9 mouse cellular contexts compared by ENCODE assay signal in the genomic region with DNA sequence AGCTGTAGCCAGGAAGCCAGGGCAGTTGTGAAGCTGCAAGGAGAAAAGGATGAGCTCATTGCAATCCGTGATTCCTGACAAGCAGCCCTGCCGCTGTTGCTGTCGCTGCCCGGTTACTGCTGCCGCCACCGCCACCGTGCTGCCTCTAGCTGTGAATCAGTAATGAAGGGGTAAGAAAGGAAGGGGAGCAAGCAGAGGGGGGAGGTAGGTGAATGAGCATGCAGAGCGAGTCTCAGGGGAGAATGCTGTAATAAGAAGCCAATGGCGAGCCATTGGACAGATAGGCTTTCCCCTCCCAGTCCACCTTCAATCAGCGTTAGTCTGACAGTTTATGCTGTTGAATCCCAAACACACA.
A peak's percentile ranks its signal among the peaks of the same experiment; 100 is the strongest.
DNase-seq lines count a peak whose midpoint lies in the region; ATAC-seq and TF ChIP-seq lines count a peak whose summit lies in the region.
"Had no signal": no experiment of that assay in that cellular context is flagged by ENCODE, and none has a peak within 500 bp of the region (broad histone marks: within the 10 kb centered on the region; RNA-seq: fewer than 3 reads in every experiment).

No protein-coding gene starts in this region.

- DNase-seq in heart, adult 11 months = peak; percentile 90
- DNase-seq in heart, postnatal 25 days (ENCODE audit: low spot score) = no peak
- DNase-seq in gastrocnemius, postnatal 14 days = peak; percentile 23
- peak; percentile 82 to 89 for DNase-seq in left cerebral cortex, postnatal 25 days (ENCODE audit: low spot score in 2 of 2)
- peak; percentile 94 for DNase-seq in midbrain, embryonic 11.5 days (ENCODE audit: low spot score, missing footprints)

- H3K27me3 ChIP-seq in intestine, postnatal 0 days (replicated peaks; ENCODE audit: control insufficient read depth, insufficient read depth, low read length) = no peaks in the 10 kb centered on the region
- H3K27me3 ChIP-seq in midbrain, embryonic 11.5 days (ENCODE audit: control insufficient read depth, insufficient read depth, low read length) = no peaks in the 10 kb centered on the region
- H3K27me3 ChIP-seq in stomach, embryonic 16.5 days (ENCODE audit: control insufficient read depth, insufficient read depth, low read length) = no peaks in the 10 kb centered on the region

- peak; percentile 36 for TF ChIP-seq CTCF in intestine, postnatal 0 days (IDR thresholded peaks at IDR 0.05; ENCODE audit: low read depth)

- 2% methylated on average over 10 of the region's 10 CpGs for WGBS in intestine, postnatal 0 days
- WGBS in midbrain, embryonic 11.5 days = 0% methylated on average over 10 of the region's 10 CpGs
- WGBS in stomach, embryonic 16.5 days = under 1% methylated on average over 10 of the region's 10 CpGs

- intact Hi-C loops in heart, postnatal 25 days (cut with DNase I) = no loop called here
- intact Hi-C loops in gastrocnemius, postnatal 14 days (cut with DNase I; ENCODE audit: low total_unique reads) = no loop called here
- intact Hi-C loops in left cerebral cortex, postnatal 25 days (cut with DNase I) = loop anchor here (2.0 to 5.0 kb wide), 2 partner anchors 59 to 140 kb away; a partner anchor contains a TSS

- peak; percentile 48 for ATAC-seq in common myeloid progenitor, adult 5-6 weeks (replicated peaks; ENCODE audit: low read depth, poor library complexity, severe bottlenecking)
- ATAC-seq in intestine, postnatal 0 days = peak; percentile 45; the same call in 1 of the 2 replicates
- peak; percentile 96 for ATAC-seq in midbrain, embryonic 11.5 days (ENCODE audit: low FRiP score)
- peak; percentile 44; the same call in 1 of the 2 replicates for ATAC-seq in stomach, embryonic 16.5 days (ENCODE audit: insufficient read depth, low FRiP score)

- H3K36me3 ChIP-seq in intestine, postnatal 0 days (ENCODE audit: control insufficient read depth, insufficient read depth) = no peaks in the 10 kb centered on the region
- no peaks in the 10 kb centered on the region for H3K36me3 ChIP-seq in midbrain, embryonic 11.5 days (ENCODE audit: control insufficient read depth, insufficient read depth, low read length)
- H3K36me3 ChIP-seq in stomach, embryonic 16.5 days (ENCODE audit: control insufficient read depth, insufficient read depth, low read length) = no peaks in the 10 kb centered on the region

- H3K4me1 ChIP-seq in intestine, postnatal 0 days (replicated peaks; ENCODE audit: control insufficient read depth, insufficient read depth, low read length) = 0 out of 2 replicates have a peak, but pooled peaks cover 4% of the 10 kb centered on the region
- peaks cover 5% of the 10 kb centered on the region; the same call in 1 of the 2 replicates for H3K4me1 ChIP-seq in midbrain, embryonic 11.5 days (ENCODE audit: control insufficient read depth, insufficient read depth, low read length)
- peaks cover 8% of the 10 kb centered on the region; the same call in 1 of the 2 replicates for H3K4me1 ChIP-seq in stomach, embryonic 16.5 days (ENCODE audit: control insufficient read depth, insufficient read depth, low read length)

- peak overlapping the region; percentile 31; the same call in 1 of the 2 replicates for H3K9ac ChIP-seq in intestine, postnatal 0 days (ENCODE audit: low read depth, low read length)
- H3K9ac ChIP-seq in midbrain, embryonic 11.5 days (ENCODE audit: low read length) = peak overlapping the region; percentile 57
- H3K9ac ChIP-seq in stomach, embryonic 16.5 days (ENCODE audit: low read length) = peak overlapping the region; percentile 70

- H3K27ac ChIP-seq in intestine, postnatal 0 days (ENCODE audit: low read depth, low read length) = no peak overlapping the region
- peak overlapping the region; percentile 54 for H3K27ac ChIP-seq in midbrain, embryonic 11.5 days (ENCODE audit: low read depth, low read length)
- H3K27ac ChIP-seq in stomach, embryonic 16.5 days (ENCODE audit: low read length) = no peak overlapping the region
- H3K27ac ChIP-seq: macrophage had no signal

- H3K4me3 ChIP-seq in intestine, postnatal 0 days (ENCODE audit: low read depth, low read length) = peak overlapping the region; percentile 26; the same call in 1 of the 2 replicates
- peak overlapping the region; percentile 30 for H3K4me3 ChIP-seq in midbrain, embryonic 11.5 days (ENCODE audit: low read depth, low read length)
- peak overlapping the region; percentile 44 for H3K4me3 ChIP-seq in stomach, embryonic 16.5 days (replicated peaks; ENCODE audit: low read length)

- H3K4me2 ChIP-seq in intestine, postnatal 0 days (replicated peaks; ENCODE audit: low read depth) = peak overlapping the region; percentile 64
- H3K4me2 ChIP-seq in midbrain, embryonic 11.5 days = peak overlapping the region; percentile 52
- H3K4me2 ChIP-seq in stomach, embryonic 16.5 days (ENCODE audit: low read depth, low read length) = peak overlapping the region; percentile 74

- H3K9me3 ChIP-seq in intestine, postnatal 0 days (ENCODE audit: control insufficient read depth) = no peaks in the 10 kb centered on the region
- no peaks in the 10 kb centered on the region for H3K9me3 ChIP-seq in midbrain, embryonic 11.5 days (ENCODE audit: control insufficient read depth, low read length)
- no peaks in the 10 kb centered on the region for H3K9me3 ChIP-seq in stomach, embryonic 16.5 days (replicated peaks; ENCODE audit: control insufficient read depth, low read length)

Comparison
In these comparisons a context has a peak if more than half of its experiments do, and no peak if none do; other contexts are left out.
1. ATAC-seq: peak in every context shown above with its lines; median percentile 96 in midbrain, embryonic 11.5 days; 48 in common myeloid progenitor, adult 5-6 weeks; 45 in intestine, postnatal 0 days; 44 in stomach, embryonic 16.5 days.